Mouse (Mus musculus) MEL (cell line): ENCODE results near the gene Actr3b. TPM values are rescaled to one million over a fixed set of nuclear protein-coding genes. Genes with fewer than 3 reads are reported as not detected.

Source experiments
- DNase-seq: peaks from one replicate; pipeline ENCODE4 v3.0.0; 2011; ENCODE audit warnings: low read depth, low spot score
- H3K27ac ChIP-seq: 2 replicates; pipeline ENCODE4 v1.5.1; 2012; ENCODE audit warnings: low read depth, mild to moderate bottlenecking, control low read depth, low read length, moderate library complexity; ENCODE audit not compliant: control insufficient read depth
- H3K27me3 ChIP-seq, 2 experiments: fragments of 150-350 bp in 1 of 2; sonication (generic) in 1 of 2; 2 replicates each; pipeline ENCODE4 v1.6.1; 2012; ENCODE audit warnings: low read length in 2 of 2, mild to moderate bottlenecking in 2 of 2, improper control_type of control experiment in 1 of 2, moderate library complexity in 1 of 2; ENCODE audit not compliant: insufficient read depth in 2 of 2, control insufficient read depth in 1 of 2
- H3K36me3 ChIP-seq, 2 experiments: 2 replicates each; pipeline ENCODE4 v1.6.1; 2012 to 2014; ENCODE audit warnings: low read length in 2 of 2, improper control_type of control experiment in 1 of 2, inconsistent platforms in 1 of 2, mild to moderate bottlenecking in 1 of 2; ENCODE audit not compliant: insufficient read depth in 2 of 2, control insufficient read depth in 1 of 2
- H3K4me1 ChIP-seq, 2 experiments: fragments of 150-350 bp in 1 of 2; sonication (generic) in 1 of 2; 2 replicates each; pipeline ENCODE4 v1.6.1; 2012; ENCODE audit warnings: low read length in 2 of 2, improper control_type of control experiment in 1 of 2, mild to moderate bottlenecking in 1 of 2; ENCODE audit not compliant: insufficient read depth in 2 of 2, control insufficient read depth in 1 of 2
- H3K4me3 ChIP-seq, 2 experiments: fragments of 150-350 bp in 1 of 2; sonication (generic) in 1 of 2; 2 replicates each; pipeline ENCODE4 v1.5.1; 2012; ENCODE audit warnings: low read depth in 2 of 2, low read length in 2 of 2, mild to moderate bottlenecking in 2 of 2, moderate library complexity in 2 of 2, control low read depth in 1 of 2, improper control_type of control experiment in 1 of 2; ENCODE audit not compliant: control insufficient read depth in 1 of 2, insufficient read depth in 1 of 2
- H3K79me2 ChIP-seq: 2 replicates; pipeline ENCODE4 v1.6.1; 2012; ENCODE audit warnings: mild to moderate bottlenecking, low read length, moderate library complexity; ENCODE audit not compliant: control insufficient read depth, poor library complexity, insufficient read depth
- H3K9ac ChIP-seq: 2 replicates; pipeline ENCODE4 v1.6.1; 2012; ENCODE audit warnings: low read depth, mild to moderate bottlenecking, control low read depth, low read length, moderate library complexity; ENCODE audit not compliant: control insufficient read depth, poor library complexity, severe bottlenecking
- H3K9me3 ChIP-seq: fragments of 150-350 bp; sonication (generic); replicated peaks from 2 replicates; pipeline ENCODE4 v1.6.1; 2012; ENCODE audit warnings: mild to moderate bottlenecking, low read length, improper control_type of control experiment, moderate library complexity; ENCODE audit not compliant: insufficient read depth
- CTCF ChIP-seq, 3 experiments: IDR thresholded peaks in 2 of 3; conservative IDR thresholded peaks in 1 of 3; 2 replicates each; pipeline ENCODE4 v1.5.1; 2011 to 2012; ENCODE audit warnings: low read length in 3 of 3, low read depth in 2 of 3, mild to moderate bottlenecking in 2 of 3, improper control_type of control experiment in 1 of 3, inconsistent platforms in 1 of 3, mixed read lengths in 1 of 3, moderate library complexity in 1 of 3; ENCODE audit not compliant: control insufficient read depth in 1 of 3, insufficient read depth in 1 of 3, poor library complexity in 1 of 3, severe bottlenecking in 1 of 3
- EP300 ChIP-seq, 2 experiments: IDR thresholded peaks; 2 replicates each; pipeline ENCODE4 v1.6.1; 2011; ENCODE audit warnings: improper control_type of control experiment in 2 of 2, low read length in 2 of 2, low read depth in 1 of 2, mild to moderate bottlenecking in 1 of 2
- GATA1 ChIP-seq: IDR thresholded peaks from 2 replicates; pipeline ENCODE4 v1.6.1; 2011; ENCODE audit warnings: low read depth, low read length, improper control_type of control experiment
- HCFC1 ChIP-seq: IDR thresholded peaks from 2 replicates; pipeline ENCODE4 v1.6.1; 2012; ENCODE audit warnings: low read depth, mild to moderate bottlenecking, inconsistent platforms, low read length, improper control_type of control experiment, moderate library complexity
- MXI1 ChIP-seq: IDR thresholded peaks from 2 replicates; pipeline ENCODE4 v1.6.1; 2011; ENCODE audit warnings: mild to moderate bottlenecking, low read depth, low read length, improper control_type of control experiment
- NELFE ChIP-seq: IDR thresholded peaks from 2 replicates; pipeline ENCODE4 v1.6.1; 2011; ENCODE audit warnings: low read depth, low read length, improper control_type of control experiment
- RAD21 ChIP-seq: IDR thresholded peaks from 2 replicates; pipeline ENCODE4 v1.6.1; 2011; ENCODE audit warnings: mild to moderate bottlenecking, low read depth, low read length, improper control_type of control experiment
- SIN3A ChIP-seq: IDR thresholded peaks from 2 replicates; pipeline ENCODE4 v1.6.1; 2012; ENCODE audit warnings: low read length, improper control_type of control experiment, inconsistent platforms
- SMC3 ChIP-seq: IDR thresholded peaks from 2 replicates; pipeline ENCODE4 v1.6.1; 2011; ENCODE audit warnings: low read depth, low read length, improper control_type of control experiment
- TCF12 ChIP-seq: IDR thresholded peaks from 2 replicates; pipeline ENCODE4 v1.6.1; 2014; ENCODE audit warnings: low read depth, mild to moderate bottlenecking, inconsistent platforms, low read length, improper control_type of control experiment, moderate library complexity
- UBTF ChIP-seq: IDR thresholded peaks from 2 replicates; pipeline ENCODE4 v1.6.1; 2012; ENCODE audit warnings: low read depth, mild to moderate bottlenecking, inconsistent platforms, low read length, improper control_type of control experiment, moderate library complexity, borderline replicate concordance; ENCODE audit not compliant: insufficient read depth
- USF1 ChIP-seq: IDR thresholded peaks from 2 replicates; pipeline ENCODE4 v1.6.1; 2014; ENCODE audit warnings: low read depth, mild to moderate bottlenecking, inconsistent platforms, low read length, improper control_type of control experiment, moderate library complexity
- USF2 ChIP-seq, 2 experiments: IDR thresholded peaks; 2 replicates each; pipeline ENCODE4 v1.6.1; 2011 to 2012; ENCODE audit warnings: improper control_type of control experiment in 2 of 2, low read length in 2 of 2, borderline replicate concordance in 1 of 2, inconsistent platforms in 1 of 2, low read depth in 1 of 2, mild to moderate bottlenecking in 1 of 2; ENCODE audit not compliant: insufficient read depth in 1 of 2
- ZC3H11A ChIP-seq: IDR thresholded peaks from 2 replicates; pipeline ENCODE4 v1.6.1; 2012; ENCODE audit warnings: low read depth, mild to moderate bottlenecking, inconsistent platforms, low read length, improper control_type of control experiment
- polyA plus RNA-seq, 2 experiments: library from polyadenylated mRNA; stranded (reverse) in 1 of 2; unstranded in 1 of 2; fragments of >175 nt in 1 of 2; fragments of >200 nt in 1 of 2; gene quantifications; 2 replicates each; pipeline versions ENCODE4 v1.2.1 to v1.2.4; 2012; ENCODE audit warnings: low replicate concordance in 2 of 2, low read depth in 1 of 2; ENCODE audit not compliant: insufficient read length in 2 of 2, insufficient read depth in 1 of 2, missing spikeins in 1 of 2
- total RNA-seq: library from RNA; depleted of rRNA; stranded (reverse); fragments of 300-350 nt; gene quantifications from 2 replicates; pipeline ENCODE4 v1.2.3, GENCODE M21; 2012

Gene Actr3b
- total and polyA plus RNA-seq, 3 experiments: 8.7 to 11.1 TPM; not detected in 1

DNA sequence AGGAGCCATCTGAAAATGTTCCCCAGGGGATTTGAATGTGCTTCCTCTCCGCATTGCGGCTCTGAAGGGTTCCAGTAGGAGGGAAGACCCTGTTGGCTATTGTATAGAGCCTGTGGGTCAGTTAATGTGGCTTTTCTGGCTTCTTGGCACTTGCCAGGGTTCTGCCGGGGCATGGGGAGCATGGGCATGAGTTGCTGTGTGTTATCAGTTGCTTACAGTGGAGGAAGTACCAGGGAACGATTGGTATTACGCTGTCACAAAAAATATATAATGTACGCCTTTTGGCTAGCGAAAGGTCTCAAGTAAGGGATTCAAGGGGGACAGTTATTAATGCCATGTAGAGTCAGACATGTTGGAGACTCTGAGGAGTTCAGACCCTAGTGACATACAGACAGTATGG, 87.4 kb downstream of the Actr3b start:
- no peak overlapping the region for H3K9ac ChIP-seq
- DNase-seq: no peak
- H3K4me1 ChIP-seq: no peaks in the 10 kb centered on the region
- H3K4me3 ChIP-seq: no peak overlapping the region
- H3K27me3 ChIP-seq: no peaks in the 10 kb centered on the region
- H3K9me3 ChIP-seq: no peaks in the 10 kb centered on the region
- no peaks in the 10 kb centered on the region for H3K79me2 ChIP-seq
- TF ChIP-seq RAD21: no peak
- no peak overlapping the region for H3K27ac ChIP-seq
- H3K36me3 ChIP-seq: no peaks in the 10 kb centered on the region

DNA sequence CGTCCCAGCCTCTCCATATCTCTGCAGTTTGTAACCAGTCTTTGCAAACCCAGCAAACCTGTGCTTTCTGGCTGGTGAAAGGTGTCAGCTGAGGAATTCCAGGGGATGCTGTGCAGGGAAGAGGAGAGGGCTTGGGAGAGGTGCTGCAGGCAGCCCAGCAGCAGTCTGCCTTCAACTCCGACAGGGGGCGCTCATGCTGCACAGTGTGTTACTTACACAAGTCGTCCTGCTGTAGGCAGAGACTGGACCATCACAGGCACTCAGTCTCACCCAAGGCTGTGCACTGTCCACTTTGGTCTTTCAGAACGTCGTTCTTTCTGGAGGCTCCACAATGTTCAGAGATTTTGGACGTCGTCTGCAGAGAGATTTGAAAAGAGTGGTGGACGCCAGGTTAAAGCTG, 88.3 kb downstream of the Actr3b start:
- Histone ChIP-seq H3K4me1 (no peaks in the 10 kb centered on the region), H3K27ac (no peak overlapping the region), H3K36me3 (no peaks in the 10 kb centered on the region), H3K9ac (no peak overlapping the region), H3K9me3 (no peaks in the 10 kb centered on the region), H3K79me2 (no peaks in the 10 kb centered on the region), H3K4me3 (no peak overlapping the region), H3K27me3 (no peaks in the 10 kb centered on the region)
- DNase-seq: peak; percentile 60
- TF ChIP-seq USF2 (IDR thresholded peaks at IDR 0.05; ENCODE audit: borderline replicate concordance in 1 of 2, insufficient read depth in 1 of 2, low read depth in 1 of 2, low read length in 2 of 2) (no peak), USF1 (no peak), MXI1 (no peak), UBTF (no peak), RAD21 (peak; percentile 48), ZC3H11A (0 out of 2 replicates have a peak, but pooled peaks have one; percentile 7), SMC3 (peak; percentile 33), CTCF (IDR thresholded peaks at IDR 0.05 in 2 of 3, conservative IDR thresholded peaks at IDR 0.05 in 1 of 3; ENCODE audit: control insufficient read depth in 1 of 3, insufficient read depth in 1 of 3, low read depth in 2 of 3, low read length in 3 of 3, poor library complexity in 1 of 3, severe bottlenecking in 1 of 3) (peak; percentile 51 to 80 (median 55)), HCFC1 (no peak)

DNA sequence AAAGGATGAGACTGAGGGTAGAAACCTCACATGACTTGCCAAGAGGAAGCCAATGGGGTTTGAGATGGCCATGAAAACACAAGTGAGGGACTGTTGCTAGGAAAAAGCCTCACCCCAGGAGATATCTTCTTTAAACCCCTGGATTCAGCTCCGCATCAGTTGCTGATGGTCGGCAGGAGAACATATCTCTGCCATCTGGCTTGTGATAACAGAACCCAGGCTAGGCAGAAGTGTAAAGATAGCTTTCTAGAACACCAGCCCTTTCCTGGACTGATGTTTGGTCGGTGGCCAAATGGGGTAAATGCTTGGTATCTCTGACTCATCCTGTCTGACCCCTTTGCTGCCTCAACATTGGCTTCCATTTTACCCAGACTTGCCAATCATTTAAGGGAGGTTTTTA, 106.4 kb downstream of the Actr3b start:
- TF ChIP-seq TCF12 (peak; percentile 28; the same call in 1 of the 2 replicates), NELFE (no peak), USF1 (peak; percentile 20; the same call in 1 of the 2 replicates), GATA1 (peak; percentile 72), SIN3A (no peak), EP300 (IDR thresholded peaks at IDR 0.05; ENCODE audit: low read depth in 1 of 2, low read length in 2 of 2) (peak in 1 of 2 experiments; percentile 23; a peak in 2 of 4 replicates)
- TF ChIP-seq, all 39 proteins: peak for 4
- Histone ChIP-seq H3K9me3 (no peaks in the 10 kb centered on the region), H3K4me1 (peaks cover 0 to 21% of the 10 kb centered on the region in 2 experiments; a peak in 3 of 4 replicates), H3K27me3 (no peaks in the 10 kb centered on the region), H3K9ac (no peak overlapping the region), H3K4me3 (no peak overlapping the region), H3K36me3 (peaks cover 0 to 4% of the 10 kb centered on the region in 2 experiments; a peak in 2 of 4 replicates), H3K27ac (no peak overlapping the region), H3K79me2 (no peaks in the 10 kb centered on the region)
- DNase-seq: peak; percentile 57
